Mouse (Mus musculus) brown adipose tissue, adult 24 weeks (tissue): ENCODE data around the gene Zfp609. TPM values are rescaled to one million over a fixed set of nuclear protein-coding genes. Genes with fewer than 3 reads are reported as not detected.
A peak's percentile ranks its signal among the peaks of the same experiment; 100 is the strongest.

Experiments used
- H3K27ac ChIP-seq: fragments of 200-500 bp; replicated peaks from 2 replicates; pipeline ENCODE4 v1.5.1; 2012; ENCODE audit warnings: low read depth, mild to moderate bottlenecking, low read length
- H3K4me1 ChIP-seq: fragments of 200-500 bp; 2 replicates; pipeline ENCODE4 v1.6.1; 2012; ENCODE audit warnings: low read length, mixed read lengths; ENCODE audit not compliant: control insufficient read depth, insufficient read depth, insufficient read length
- H3K4me3 ChIP-seq: fragments of 200-500 bp; 2 replicates; pipeline ENCODE4 v1.5.1; 2012; ENCODE audit warnings: low read depth, mild to moderate bottlenecking, low read length, moderate library complexity; ENCODE audit not compliant: insufficient read depth
- polyA plus RNA-seq: library from polyadenylated mRNA; stranded (reverse); fragments of >200 nt; gene quantifications from 2 replicates; pipeline ENCODE4 v1.2.4, GENCODE M21; 2012; ENCODE audit not compliant: missing spikeins, insufficient read depth, insufficient read length

The Zfp609 gene
- polyA plus RNA-seq, 1 experiment = 12.2 TPM

DNA sequence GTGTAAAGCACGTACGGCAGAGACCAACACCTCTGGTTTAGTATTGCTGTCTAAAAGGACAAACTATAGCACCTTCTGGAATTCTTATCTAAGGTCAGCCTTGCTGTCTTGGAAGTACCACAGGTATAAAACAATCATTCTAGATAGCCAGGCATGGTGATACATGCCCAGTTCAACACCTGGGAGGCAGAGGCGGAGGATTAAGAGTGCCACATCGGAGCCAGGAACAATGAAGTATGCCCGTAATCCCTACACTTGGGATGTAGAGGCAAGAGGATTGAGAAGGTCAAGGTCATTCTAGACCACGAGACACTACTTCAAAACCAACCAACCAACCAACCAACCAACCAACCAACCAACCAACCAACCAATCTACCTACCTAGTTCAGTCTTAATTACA, 98.8 kb downstream of the Zfp609 start:
- H3K27ac ChIP-seq = no peak overlapping the region
- H3K4me3 ChIP-seq = no peak overlapping the region
- peaks cover 3% of the 10 kb centered on the region; the same call in 1 of the 2 replicates for H3K4me1 ChIP-seq

DNA sequence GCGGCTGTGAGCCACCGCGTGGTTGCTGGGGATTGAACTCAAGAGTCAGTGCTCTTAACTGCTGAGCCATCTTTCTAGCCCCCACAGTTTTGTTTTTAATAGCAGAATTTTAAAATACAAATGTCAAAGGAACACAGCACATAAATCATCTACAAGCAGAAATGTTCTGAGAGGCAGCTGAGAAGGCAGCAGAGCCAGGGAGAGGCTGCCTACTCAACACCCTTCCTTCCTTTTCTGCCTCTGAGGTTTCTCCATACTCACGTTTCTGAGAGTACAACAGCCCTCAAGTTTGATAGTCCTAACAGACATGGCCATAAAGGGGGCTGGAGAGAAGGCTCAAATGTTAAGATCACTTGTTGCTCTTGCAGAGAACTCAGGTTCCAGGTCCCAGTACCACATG, 99.9 kb downstream of the Zfp609 start:
- Histone ChIP-seq H3K4me1 (peaks cover 3% of the 10 kb centered on the region; the same call in 1 of the 2 replicates), H3K4me3 (no peak overlapping the region), H3K27ac (0 out of 2 replicates have a peak overlapping the region, but pooled peaks have one; percentile 5)

DNA sequence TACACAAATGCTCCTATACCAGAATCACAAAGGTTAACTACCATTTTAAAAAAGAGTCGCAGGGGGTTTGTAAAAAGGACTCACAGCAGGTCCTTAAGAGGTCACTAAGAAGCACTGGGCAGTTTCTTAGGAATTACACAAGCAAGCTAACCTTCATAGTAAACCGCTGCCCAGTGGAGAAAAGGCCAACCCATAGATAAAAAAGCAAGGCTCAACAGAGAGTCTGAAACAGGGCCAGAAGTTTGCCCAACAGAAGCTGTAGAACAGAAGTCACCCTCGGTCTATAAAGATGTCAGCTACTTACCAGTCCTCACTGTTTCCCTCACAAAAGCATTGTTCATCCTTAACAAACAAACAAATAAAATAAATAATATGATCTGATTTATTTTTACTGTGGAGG, 100.9 kb downstream of the Zfp609 start:
- peaks cover 3% of the 10 kb centered on the region; the same call in 1 of the 2 replicates for H3K4me1 ChIP-seq
- H3K27ac ChIP-seq = peak overlapping the region; percentile 34; the same call in 1 of the 2 replicates
- H3K4me3 ChIP-seq = no peak overlapping the region

DNA sequence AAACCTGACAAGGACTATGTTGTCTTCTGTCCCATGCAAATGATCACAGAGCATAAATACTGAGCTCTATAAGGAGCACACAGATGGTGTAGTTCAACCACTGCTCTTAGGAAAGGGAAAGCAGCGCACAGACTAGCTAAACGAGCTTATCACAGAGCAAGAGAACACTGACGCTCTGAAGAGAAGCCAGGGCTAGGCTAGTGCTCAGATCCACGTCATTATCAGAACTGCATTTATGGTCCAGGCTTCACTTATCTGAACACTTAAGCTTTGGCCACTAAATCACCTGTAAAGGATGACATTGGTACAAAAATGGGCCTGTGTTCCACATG, 102.1 kb downstream of the Zfp609 start:
- no peak overlapping the region for H3K4me3 ChIP-seq
- peak overlapping the region; percentile 72 for H3K27ac ChIP-seq
- H3K4me1 ChIP-seq = peaks cover 3% of the 10 kb centered on the region; the same call in 1 of the 2 replicates

DNA sequence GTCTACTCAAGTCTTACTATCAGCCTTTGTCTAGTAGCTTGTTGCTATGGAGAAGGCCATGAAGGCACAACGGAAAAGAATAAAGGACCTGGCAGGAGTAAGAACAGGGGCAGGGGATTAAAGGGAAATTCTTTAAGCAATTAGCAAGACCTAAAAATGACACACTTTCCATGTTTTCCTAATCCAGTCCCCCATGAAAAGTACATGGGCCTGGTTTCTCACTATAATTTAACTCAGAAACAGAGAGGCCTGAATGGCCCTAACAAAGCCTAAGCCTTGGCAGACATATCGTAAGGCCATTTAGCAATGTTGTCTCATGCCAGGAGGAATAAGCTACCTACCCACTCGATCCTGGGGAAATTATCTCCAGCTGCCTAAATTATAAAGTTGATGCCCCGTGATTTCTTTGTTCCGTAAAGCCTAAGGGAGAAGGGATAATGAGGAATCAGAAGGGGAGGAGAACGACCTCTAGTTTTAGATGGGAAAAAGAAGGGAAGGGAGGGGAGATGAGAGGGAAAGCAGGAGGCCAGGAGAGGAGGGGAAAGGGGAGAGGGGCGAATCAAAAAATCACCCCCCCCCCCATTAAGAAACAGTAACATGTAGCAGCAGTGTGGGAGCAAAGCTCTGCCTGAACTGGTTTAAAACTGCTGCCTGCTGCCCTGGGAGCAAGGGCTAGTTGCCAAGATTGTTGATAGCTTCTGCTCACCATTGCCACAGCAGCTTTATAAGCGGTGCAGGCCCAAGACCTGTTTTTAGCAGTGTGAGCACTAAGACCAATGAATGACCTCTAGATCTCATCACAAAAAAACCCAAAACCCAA, 102.7 kb downstream of the Zfp609 start:
- no peak overlapping the region for H3K4me3 ChIP-seq
- peak overlapping the region; percentile 72 for H3K27ac ChIP-seq
- H3K4me1 ChIP-seq = peaks cover 3% of the 10 kb centered on the region; the same call in 1 of the 2 replicates

DNA sequence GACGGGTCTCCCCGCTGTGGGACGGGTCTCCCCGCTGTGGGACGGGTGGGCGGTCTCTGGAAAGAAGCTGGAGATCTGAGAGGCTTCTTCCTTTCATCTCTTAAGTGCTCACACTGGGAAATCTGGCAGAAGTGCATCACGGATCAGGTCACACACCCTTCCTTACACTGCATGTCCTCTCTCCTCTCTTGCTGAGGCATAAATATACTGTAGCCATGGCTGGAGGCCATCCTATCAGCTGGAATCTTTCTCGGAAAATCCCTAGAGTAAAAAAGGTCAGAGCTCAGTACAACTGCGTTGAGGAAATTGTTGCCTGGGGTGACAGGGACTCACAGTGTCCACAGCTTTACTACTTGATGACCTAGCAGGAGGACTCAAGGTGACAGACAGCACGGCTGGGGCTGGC, 106.2 kb downstream of the Zfp609 start:
- no peak overlapping the region for H3K4me3 ChIP-seq
- H3K27ac ChIP-seq = 0 out of 2 replicates have a peak overlapping the region, but pooled peaks have one; percentile 1
- H3K4me1 ChIP-seq = peaks cover 5% of the 10 kb centered on the region; the same call in 1 of the 2 replicates

DNA sequence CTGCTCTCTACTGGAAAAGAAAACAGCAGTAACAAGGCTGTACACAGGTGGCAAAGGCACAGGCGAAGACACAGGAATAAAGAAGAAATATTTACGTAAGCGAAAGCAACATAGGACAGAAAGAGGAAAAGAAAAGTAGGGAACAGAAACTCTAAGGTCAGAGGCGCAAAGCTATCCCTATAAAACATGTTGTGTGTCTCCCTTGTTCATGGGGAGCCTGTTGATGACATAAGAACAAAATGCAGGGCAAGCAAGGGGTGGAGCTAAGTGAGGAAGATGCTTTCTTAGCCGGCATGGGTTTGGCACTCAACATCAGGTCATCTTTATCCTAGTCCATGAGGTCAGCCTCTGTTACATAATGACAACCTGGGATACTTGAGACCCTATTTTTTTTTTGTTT, 109.2 kb downstream of the Zfp609 start:
- H3K4me1 ChIP-seq = peaks cover 2% of the 10 kb centered on the region; the same call in 1 of the 2 replicates
- no peak overlapping the region for H3K4me3 ChIP-seq
- no peak overlapping the region for H3K27ac ChIP-seq

DNA sequence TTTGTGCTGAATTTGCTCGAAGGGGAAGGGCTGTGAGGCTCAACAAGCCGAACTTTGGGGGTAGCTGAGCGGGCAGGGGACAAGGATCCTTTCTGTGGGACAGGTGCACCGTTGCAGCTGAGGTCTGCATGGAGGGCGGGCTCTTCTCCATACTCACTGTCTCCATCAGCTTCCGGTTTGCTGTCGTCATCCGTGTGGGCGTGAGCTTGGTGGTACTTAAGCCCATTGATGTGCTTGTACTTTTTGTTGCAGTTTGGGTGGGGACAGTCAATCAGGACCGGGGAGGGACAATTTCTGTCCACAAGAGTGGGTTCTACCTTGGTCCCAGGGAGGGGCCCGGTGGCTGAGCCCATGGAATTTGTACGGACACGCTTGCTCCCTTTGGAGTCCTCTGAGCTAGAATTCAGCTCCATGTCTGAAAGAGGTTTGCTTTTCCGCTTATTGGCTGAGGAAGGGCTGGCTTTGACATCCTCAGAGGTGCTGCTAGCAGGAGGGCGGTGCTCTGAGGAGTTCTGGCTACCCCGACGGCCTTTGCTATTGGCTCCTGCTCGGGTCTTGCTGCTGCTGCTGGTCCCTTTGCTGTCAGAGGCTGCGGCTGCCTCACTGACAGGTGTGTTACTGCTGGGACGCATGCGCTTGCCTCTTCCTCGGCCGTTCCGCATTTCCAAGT, 123.3 kb downstream of the Zfp609 start:
- Histone ChIP-seq H3K27ac (no peak overlapping the region), H3K4me3 (no peak overlapping the region)

DNA sequence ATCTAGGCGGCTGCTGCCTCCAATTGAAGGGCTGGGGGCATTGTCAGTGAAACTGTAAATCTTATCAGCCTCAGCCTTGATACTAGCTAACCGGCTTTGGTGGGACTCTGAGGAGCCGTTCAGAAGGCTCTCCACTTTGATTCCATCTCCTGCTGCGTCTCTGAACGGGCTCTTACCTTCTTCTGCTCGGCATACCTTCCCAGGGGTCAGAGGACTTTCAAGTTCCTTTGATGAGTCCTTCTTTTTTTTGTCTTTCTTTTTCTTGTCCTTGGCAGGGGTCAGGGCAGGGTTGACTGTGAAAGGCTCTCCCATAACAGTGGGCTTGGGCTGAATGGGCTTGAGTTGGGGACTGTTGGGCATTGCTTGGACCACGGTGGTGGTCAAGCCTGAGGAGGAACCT, 124.1 kb downstream of the Zfp609 start:
- Histone ChIP-seq H3K4me3 (no peak overlapping the region), H3K4me1 (peaks cover 5% of the 10 kb centered on the region), H3K27ac (no peak overlapping the region)

More for the DNA sequence above, 123.3 kb downstream of the Zfp609 start:
- peaks cover 5% of the 10 kb centered on the region for H3K4me1 ChIP-seq

DNA sequence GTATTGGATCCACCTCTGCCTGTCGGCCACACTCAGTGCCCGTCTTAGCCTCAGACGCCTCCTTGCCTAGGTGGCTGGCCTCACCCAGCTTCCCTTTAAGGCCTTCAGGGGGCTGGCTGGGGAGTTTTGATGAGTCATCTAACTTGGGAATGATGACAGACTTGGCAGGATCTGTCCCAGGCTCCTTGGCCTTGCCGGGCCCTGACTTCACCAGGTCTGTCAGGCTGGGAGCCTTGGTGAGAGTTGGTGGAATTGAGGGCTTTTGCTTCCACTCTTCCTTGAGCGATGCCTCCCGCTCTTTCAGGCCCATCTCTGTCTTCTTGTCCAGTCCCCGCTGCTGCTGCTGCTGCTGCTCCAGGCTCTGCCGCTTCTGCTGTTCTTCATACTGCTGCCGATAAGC, 125.1 kb downstream of the Zfp609 start:
- Histone ChIP-seq H3K4me3 (no peak overlapping the region), H3K27ac (peak overlapping the region; percentile 65), H3K4me1 (peaks cover 5% of the 10 kb centered on the region)

DNA sequence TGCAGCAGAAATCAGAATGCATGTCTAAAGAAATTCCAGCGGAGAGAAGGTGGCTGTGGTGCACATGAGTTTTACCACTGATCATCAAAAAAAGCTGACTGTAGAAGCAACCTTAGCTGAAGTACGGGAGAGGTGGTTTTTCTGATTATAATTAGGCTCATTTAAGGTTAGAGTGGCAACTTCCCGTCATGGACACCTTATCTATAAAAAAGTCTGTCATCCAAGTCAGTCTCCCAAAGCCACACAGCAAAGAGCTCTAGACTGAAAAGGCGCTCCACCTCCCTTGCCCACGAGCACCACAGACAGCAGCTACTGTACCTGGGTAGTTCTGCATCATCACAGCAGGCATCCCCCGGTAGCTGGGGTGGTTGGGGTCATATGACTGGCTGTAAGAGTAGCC, 126.9 kb downstream of the Zfp609 start:
- Histone ChIP-seq H3K27ac (no peak overlapping the region), H3K4me3 (no peak overlapping the region)

DNA sequence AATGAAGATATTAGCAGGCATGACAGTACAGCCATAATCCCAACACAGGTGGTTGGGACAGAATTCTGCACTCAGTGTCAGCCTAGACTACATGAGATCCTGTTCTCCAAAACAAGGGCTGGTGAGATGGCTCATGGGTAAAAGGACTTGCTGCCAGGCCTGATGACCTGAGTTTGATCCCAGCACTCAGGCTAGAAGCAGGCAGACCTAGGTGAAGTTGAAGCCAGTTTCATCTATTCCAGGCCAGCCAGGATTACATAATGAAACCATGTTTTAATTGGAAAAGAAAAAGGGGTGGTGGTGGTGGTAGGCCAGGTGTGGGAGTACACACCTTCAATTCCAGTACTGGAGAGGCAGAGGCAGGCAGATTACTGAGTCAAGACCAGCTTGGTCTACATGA, 129.4 kb downstream of the Zfp609 start:
- no peak overlapping the region for H3K4me3 ChIP-seq
- peaks cover 14% of the 10 kb centered on the region for H3K4me1 ChIP-seq
- H3K27ac ChIP-seq = no peak overlapping the region

More for the DNA sequence above, 126.9 kb downstream of the Zfp609 start:
- H3K4me1 ChIP-seq = peaks cover 14% of the 10 kb centered on the region

DNA sequence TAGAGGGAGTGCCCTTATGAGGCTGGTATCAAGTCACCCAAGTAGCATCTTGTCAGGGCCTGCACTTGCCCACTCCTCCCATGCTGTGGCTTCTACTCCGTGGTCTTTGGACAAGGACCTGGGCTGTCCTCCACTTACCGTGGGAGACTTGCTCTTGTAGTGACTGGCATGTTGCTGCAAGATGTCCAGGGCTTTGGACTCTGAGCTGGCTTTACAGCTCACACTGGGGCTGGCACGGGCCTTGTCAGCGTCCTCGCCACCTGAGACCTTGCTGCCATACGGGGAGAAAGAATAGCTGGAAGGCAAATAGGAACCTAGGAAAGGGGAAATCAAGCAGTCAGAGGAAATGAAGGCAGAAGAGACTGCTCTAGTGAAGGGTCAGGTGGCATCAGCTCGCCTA, 130.0 kb downstream of the Zfp609 start:
- Histone ChIP-seq H3K4me3 (no peak overlapping the region), H3K27ac (no peak overlapping the region), H3K4me1 (peaks cover 9% of the 10 kb centered on the region)

DNA sequence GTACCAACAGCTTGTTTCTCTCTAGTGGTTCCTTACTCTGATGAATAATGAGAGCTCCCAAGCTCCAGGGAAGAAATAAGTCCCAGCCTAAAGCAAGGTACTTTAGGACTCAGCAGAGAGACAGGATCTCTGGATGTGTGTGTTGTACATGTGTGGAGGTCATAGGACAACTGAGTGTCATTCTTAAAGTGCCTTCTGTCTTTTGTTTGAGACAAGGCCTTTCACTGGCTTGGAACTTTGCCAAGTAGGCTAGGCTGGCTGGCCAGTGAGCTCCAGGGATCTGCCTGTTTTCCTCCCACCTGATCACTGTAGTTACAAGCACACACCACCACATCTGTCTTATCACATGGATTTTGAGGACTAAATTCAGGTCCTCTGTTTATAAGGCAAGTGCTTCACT, 131.0 kb downstream of the Zfp609 start:
- Histone ChIP-seq H3K27ac (peak overlapping the region; percentile 55), H3K4me3 (no peak overlapping the region), H3K4me1 (peaks cover 9% of the 10 kb centered on the region; the same call in 1 of the 2 replicates)

DNA sequence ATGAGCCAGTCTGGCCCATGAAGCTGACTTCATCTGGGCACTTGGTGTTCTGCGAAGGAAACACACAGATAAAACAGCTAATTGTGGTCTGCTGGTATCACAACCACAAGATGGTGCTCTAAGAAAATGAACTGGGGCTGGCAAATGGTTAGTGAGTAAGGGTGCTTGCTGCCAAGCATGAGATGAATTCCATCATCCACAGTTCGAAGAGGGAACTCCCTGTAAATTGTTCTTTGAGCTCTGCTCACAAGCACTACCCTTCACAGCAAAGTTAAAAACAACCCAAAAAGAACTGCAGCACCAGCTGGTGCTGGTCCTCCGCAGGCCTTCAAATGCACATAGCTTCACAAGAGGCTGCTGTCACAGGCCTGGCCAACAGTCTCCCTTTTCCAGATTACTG, 131.7 kb downstream of the Zfp609 start:
- Histone ChIP-seq H3K27ac (no peak overlapping the region), H3K4me1 (peaks cover 9% of the 10 kb centered on the region; the same call in 1 of the 2 replicates), H3K4me3 (no peak overlapping the region)
